Mouse (Mus musculus) hindbrain, embryonic 16.5 days (tissue): ENCODE data around the gene Brinp1. TPM values are rescaled to one million over a fixed set of nuclear protein-coding genes. Genes with fewer than 3 reads are reported as not detected.

Source experiments
- ATAC-seq: fragments of 200-750 bp; cut with Nextera tagmentation; 2 replicates; pipeline ENCODE4 v1.8.0; 2017; ENCODE audit warnings: moderate TSS enrichment, moderate library complexity
- H3K27ac ChIP-seq: fragments of 300-500 bp; sonication (generic); 2 replicates; pipeline ENCODE4 v1.5.1; 2014; ENCODE audit warnings: low read depth, mild to moderate bottlenecking, control low read depth, low read length, moderate library complexity
- H3K27me3 ChIP-seq: fragments of 300-500 bp; sonication (generic); replicated peaks from 2 replicates; pipeline ENCODE4 v1.6.1; 2014; ENCODE audit warnings: low read length; ENCODE audit not compliant: control insufficient read depth, insufficient read depth
- H3K36me3 ChIP-seq: fragments of 300-500 bp; sonication (generic); 2 replicates; pipeline ENCODE4 v1.6.1; 2014; ENCODE audit warnings: mild to moderate bottlenecking, low read length, moderate library complexity, mixed read lengths; ENCODE audit not compliant: control insufficient read depth, insufficient read depth
- H3K4me1 ChIP-seq: fragments of 300-500 bp; sonication (generic); 2 replicates; pipeline ENCODE4 v1.6.1; 2014; ENCODE audit warnings: low read depth, low read length; ENCODE audit not compliant: control insufficient read depth, insufficient read depth
- H3K4me2 ChIP-seq: fragments of 300-500 bp; sonication (generic); 2 replicates; pipeline ENCODE4 v1.6.1; 2014; ENCODE audit warnings: mild to moderate bottlenecking, low read length, control low read depth, moderate library complexity
- H3K4me3 ChIP-seq: fragments of 300-500 bp; sonication (generic); 2 replicates; pipeline ENCODE4 v1.5.1; 2014; ENCODE audit warnings: mild to moderate bottlenecking, low read length, control low read depth, moderate library complexity
- H3K9ac ChIP-seq: fragments of 300-500 bp; sonication (generic); 2 replicates; pipeline ENCODE4 v1.6.1; 2014; ENCODE audit warnings: low read depth, mild to moderate bottlenecking, control low read depth, low read length, moderate library complexity
- H3K9me3 ChIP-seq: fragments of 300-500 bp; sonication (generic); 2 replicates; pipeline ENCODE4 v1.6.1; 2014; ENCODE audit warnings: mild to moderate bottlenecking, low read length, moderate library complexity; ENCODE audit not compliant: control insufficient read depth
- WGBS: fragments of 180-500 bp; shearing (Covaris S2); extraction: QIAGEN DNeasy Blood & Tissue Kit; methylation state at CpG from one replicate; pipeline ENCODE4 v1.1.7; 2014; 5-methylcytosine and 5-hydroxymethylcytosine counted together
- polyA plus RNA-seq: library from polyadenylated mRNA; unstranded; fragments of >200 nt; fragmentation: Nextera tagmentation; extraction: Ambion mirVana; gene quantifications from 2 replicates; pipeline ENCODE4 v1.2.1, GENCODE M21; 2015

Gene Brinp1
- polyA plus RNA-seq, 1 experiment from 2014 or later = 92.0 TPM

- Histone ChIP-seq H3K27ac (no peak overlapping the region), H3K27me3 (no peaks in the 10 kb centered on the region), H3K9me3 (no peaks in the 10 kb centered on the region), H3K36me3 (no peaks in the 10 kb centered on the region), H3K9ac (no peak overlapping the region), H3K4me2 (no peak overlapping the region), H3K4me1 (no peaks in the 10 kb centered on the region), H3K4me3 (no peak overlapping the region)
- WGBS = 67% methylated on average over 4 of the region's 4 CpGs
- no peak for ATAC-seq
These were observed 165.7 kb downstream of the Brinp1 start for GRCm38 (mm10) chr4:68788477-68788999.

- no peak overlapping the region for H3K4me3 ChIP-seq
- H3K4me1 ChIP-seq = no peaks in the 10 kb centered on the region
- WGBS = 76% methylated on average over 2 of the region's 2 CpGs
- H3K27ac ChIP-seq = no peak overlapping the region
- no peaks in the 10 kb centered on the region for H3K9me3 ChIP-seq
- no peak overlapping the region for H3K9ac ChIP-seq
- ATAC-seq = no peak
- no peaks in the 10 kb centered on the region for H3K27me3 ChIP-seq
- no peaks in the 10 kb centered on the region for H3K36me3 ChIP-seq
- no peak overlapping the region for H3K4me2 ChIP-seq
These were observed 166.6 kb downstream of the Brinp1 start for GRCm38 (mm10) chr4:68787642-68788041.

GRCm38 (mm10) chr4:68768256-68768655 is 185.9 kb downstream of the Brinp1 start:
- H3K4me3 ChIP-seq = no peak overlapping the region
- H3K36me3 ChIP-seq = no peaks in the 10 kb centered on the region
- ATAC-seq = no peak; the same call in 1 of the 2 replicates
- peaks cover 6% of the 10 kb centered on the region for H3K4me1 ChIP-seq
- no peaks in the 10 kb centered on the region for H3K9me3 ChIP-seq
- WGBS = 33% methylated on average over 5 of the region's 5 CpGs
- no peak overlapping the region for H3K9ac ChIP-seq
- no peaks in the 10 kb centered on the region for H3K27me3 ChIP-seq
- no peak overlapping the region for H3K4me2 ChIP-seq
- no peak overlapping the region for H3K27ac ChIP-seq

- Histone ChIP-seq H3K9me3 (no peaks in the 10 kb centered on the region), H3K4me3 (no peak overlapping the region), H3K4me1 (peaks cover 6% of the 10 kb centered on the region), H3K27ac (no peak overlapping the region), H3K4me2 (no peak overlapping the region), H3K36me3 (peaks cover 4% of the 10 kb centered on the region; the same call in 1 of the 2 replicates), H3K27me3 (no peaks in the 10 kb centered on the region), H3K9ac (no peak overlapping the region)
- WGBS = 51% methylated on average over 5 of the region's 5 CpGs
- ATAC-seq = 0 out of 2 replicates have a peak, but pooled peaks have one; percentile 14
These were observed 186.8 kb downstream of the Brinp1 start for GRCm38 (mm10) chr4:68767393-68767792.

GRCm38 (mm10) chr4:68765772-68766573 is 188.2 kb downstream of the Brinp1 start:
- Histone ChIP-seq H3K4me1 (peaks cover 6% of the 10 kb centered on the region), H3K36me3 (peaks cover 13% of the 10 kb centered on the region; the same call in 1 of the 2 replicates), H3K4me2 (no peak overlapping the region), H3K9ac (no peak overlapping the region), H3K4me3 (no peak overlapping the region), H3K9me3 (no peaks in the 10 kb centered on the region), H3K27ac (0 out of 2 replicates have a peak overlapping the region, but pooled peaks have one; percentile 39), H3K27me3 (no peaks in the 10 kb centered on the region)
- ATAC-seq = peak; percentile 79
- WGBS = 56% methylated on average over 12 of the region's 12 CpGs

- no peak for ATAC-seq
- 87% methylated on average over 2 of the region's 2 CpGs for WGBS
- H3K36me3 ChIP-seq = peaks cover 17% of the 10 kb centered on the region
- H3K27me3 ChIP-seq = no peaks in the 10 kb centered on the region
- H3K4me2 ChIP-seq = no peak overlapping the region
- peaks cover 6% of the 10 kb centered on the region for H3K4me1 ChIP-seq
- H3K9me3 ChIP-seq = no peaks in the 10 kb centered on the region
- no peak overlapping the region for H3K4me3 ChIP-seq
- H3K9ac ChIP-seq = no peak overlapping the region
- H3K27ac ChIP-seq = no peak overlapping the region
These were observed 189.3 kb downstream of the Brinp1 start for GRCm38 (mm10) chr4:68764937-68765336.

GRCm38 (mm10) chr4:68720983-68721382 is 233.2 kb downstream of the Brinp1 start:
- Histone ChIP-seq H3K4me3 (no peak overlapping the region), H3K36me3 (no peaks in the 10 kb centered on the region), H3K4me2 (no peak overlapping the region), H3K27ac (no peak overlapping the region), H3K4me1 (no peaks in the 10 kb centered on the region), H3K9ac (no peak overlapping the region), H3K9me3 (no peaks in the 10 kb centered on the region), H3K27me3 (no peaks in the 10 kb centered on the region)
- no peak for ATAC-seq
- 30% methylated on average over 1 of the region's 1 CpGs for WGBS
